Mouse (Mus musculus) layer of hippocampus, adult 2 months (tissue): ENCODE results near the gene Vax1. TPM values are rescaled to one million over a fixed set of nuclear protein-coding genes. Genes with fewer than 3 reads are reported as not detected.
A peak's percentile ranks its signal among the peaks of the same experiment; 100 is the strongest.

Source experiments
- DNase-seq, 2 experiments: peaks; one replicate each; pipeline ENCODE4 v3.0.0; 2022; ENCODE audit warnings: low spot score in 2 of 2
- H3K27ac ChIP-seq: fragments of 200-600 bp; 2 replicates; pipeline ENCODE4 v1.8.1; 2022
- H3K4me3 ChIP-seq: fragments of 200-600 bp; 2 replicates; pipeline ENCODE4 v1.8.1; 2022; ENCODE audit warnings: mild to moderate bottlenecking
- CTCF ChIP-seq: fragments of 200-600 bp; conservative IDR thresholded peaks from 2 replicates; pipeline ENCODE4 v1.8.1; 2022; ENCODE audit warnings: antibody characterized with exemption, mild to moderate bottlenecking, moderate library complexity
- long read RNA-seq, 2 experiments: library from polyadenylated mRNA; stranded (forward); transcript quantifications; one replicate each; pipeline ENCODE4 v2.0.0; 2021; ENCODE audit warnings: borderline mapping rate in 2 of 2
- total RNA-seq, 2 experiments: library from RNA; stranded (reverse); gene quantifications; 2 replicates each; pipeline ENCODE4 v1.2.3; 2021

The Vax1 gene
- 1 to 10 TPM in 1 of 2 experiments, under 1 TPM in 1; 0.84 to 1.7 TPM for total RNA-seq
- long read RNA-seq, experiment 1, partial matches to known transcripts = 0 of 1 reads
- long read RNA-seq, experiment 1, other reads (novel, unspliced or antisense) = 0 of 1 reads
- long read RNA-seq, experiment 2, partial matches to known transcripts = 0 of 1 reads
- long read RNA-seq, experiment 2, other reads (novel, unspliced or antisense) = 0 of 1 reads

DNA sequence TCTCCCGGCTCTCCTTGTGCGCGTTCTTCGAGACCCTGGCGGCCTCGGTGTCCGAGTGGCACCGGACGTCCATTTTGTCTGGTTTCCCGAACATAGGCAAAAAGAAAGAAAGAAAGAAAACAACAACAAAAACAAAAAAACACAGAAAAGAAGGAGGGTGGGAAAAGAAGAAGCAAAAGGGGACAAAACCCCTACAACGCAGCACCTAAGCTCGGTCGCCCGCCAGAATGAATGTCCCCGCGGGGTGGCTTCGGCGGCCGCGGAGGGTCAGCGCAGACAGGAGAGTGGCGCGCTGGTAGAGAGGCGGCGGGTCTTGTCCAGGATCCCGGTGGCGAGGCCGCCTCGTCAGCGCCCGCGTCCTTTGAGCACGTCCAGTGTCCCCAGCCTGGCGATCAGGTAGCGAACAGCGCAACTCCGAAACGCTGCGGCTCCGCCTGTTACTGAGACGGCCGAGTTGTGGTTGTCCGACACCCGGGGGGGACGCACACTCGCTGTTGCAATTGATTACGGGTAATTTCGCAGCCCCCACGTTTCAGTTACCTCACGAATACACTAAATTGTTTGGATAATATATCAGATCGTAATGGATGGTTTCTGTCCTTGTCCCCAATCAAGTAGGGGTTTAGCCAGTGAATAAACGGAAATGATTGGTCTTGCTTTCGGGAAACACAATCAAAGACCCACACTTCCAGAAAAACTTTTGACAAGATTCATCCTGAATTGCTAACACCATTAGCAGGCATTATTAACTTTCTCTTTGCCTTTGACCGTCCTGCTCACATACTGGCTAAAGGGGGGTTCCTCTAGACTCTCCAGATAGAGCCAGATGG, at the start of gene Vax1:
Gene Vax1, minus strand, starts transcription at position 121 of the 830 bp plus-strand sequence.
- no peak for TF ChIP-seq CTCF
- DNase-seq = no peak
- Histone ChIP-seq H3K27ac (no peak within 1 kb of the TSS), H3K4me3 (peak within 1 kb of the TSS; percentile 19; the same call in 1 of the 2 replicates)

DNA sequence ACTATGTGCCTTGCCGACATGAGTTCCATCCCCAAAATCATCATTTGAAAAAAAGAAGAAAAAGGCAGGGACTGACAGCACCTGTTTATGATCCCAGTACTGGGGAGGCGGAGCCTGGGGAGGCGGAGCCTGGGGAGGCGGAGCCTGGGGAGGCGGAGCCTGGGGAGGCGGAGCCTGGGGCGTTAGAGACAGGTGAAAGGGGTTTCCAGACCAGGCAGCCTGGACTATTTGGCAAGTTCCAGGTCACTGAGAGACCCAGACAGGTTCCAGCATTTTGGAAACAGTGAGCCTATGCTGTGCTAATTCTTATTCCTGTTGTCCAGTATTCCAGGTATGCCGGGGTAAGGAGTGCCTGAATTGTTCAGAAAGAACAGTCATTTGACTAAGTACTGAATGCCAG, 49.1 kb upstream of the Vax1 start, which contains the start of gene Kcnk18:
Gene Kcnk18, plus strand, starts transcription at position 224 of the 400 bp plus-strand sequence.
- no peak for TF ChIP-seq CTCF
- no peak within 1 kb of the TSS for H3K27ac ChIP-seq
- H3K4me3 ChIP-seq = no peak within 1 kb of the TSS
- DNase-seq = no peak

DNA sequence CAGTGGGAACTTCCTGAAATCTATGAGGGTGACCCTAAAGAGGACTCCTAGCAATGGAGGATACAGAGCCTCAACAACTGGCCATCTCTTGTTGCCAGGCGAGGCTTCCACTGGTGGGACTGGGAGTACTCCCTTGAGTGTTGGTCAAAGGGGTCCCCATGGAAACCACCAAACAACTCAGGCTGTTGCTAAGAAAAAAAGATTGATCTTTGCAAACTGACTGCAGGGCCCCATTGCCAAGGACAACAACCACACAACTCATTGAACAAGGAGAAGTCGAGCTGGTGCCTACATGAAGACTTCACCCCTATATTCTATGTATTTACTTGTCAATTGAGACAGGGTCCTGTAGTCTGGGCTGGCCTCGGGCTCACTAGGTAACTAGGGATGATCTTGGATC, 47.0 kb upstream of the Vax1 start:
- H3K27ac ChIP-seq = no peak overlapping the region
- H3K4me3 ChIP-seq = no peak overlapping the region
- no peak for DNase-seq
- no peak for TF ChIP-seq CTCF

DNA sequence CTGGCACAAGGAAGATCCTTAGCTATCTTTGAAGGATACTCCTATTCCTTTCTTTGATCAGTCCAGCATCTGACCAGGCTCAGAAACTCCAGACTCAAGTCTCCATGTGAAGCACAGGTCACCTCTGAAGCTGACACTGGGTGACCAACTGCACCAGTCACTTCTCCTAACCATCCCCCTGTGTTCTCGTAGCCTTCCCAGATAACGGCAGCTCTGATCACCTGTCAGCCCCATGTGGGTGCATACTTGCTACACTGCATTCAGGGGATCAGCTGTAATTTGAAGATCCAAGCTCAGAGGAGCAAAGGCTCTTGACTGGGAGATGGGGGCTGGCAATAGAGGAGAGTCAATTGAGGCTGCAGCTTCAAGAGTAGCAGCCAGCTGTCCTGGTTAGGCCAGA, 39.1 kb upstream of the Vax1 start:
- DNase-seq = no peak
- TF ChIP-seq CTCF = no peak
- Histone ChIP-seq H3K27ac (no peak overlapping the region), H3K4me3 (no peak overlapping the region)

- TF ChIP-seq CTCF = peak; percentile 88
- DNase-seq = peak; percentile 82 to 91
- H3K4me3 ChIP-seq = no peak overlapping the region
- no peak overlapping the region for H3K27ac ChIP-seq
Observed at GRCm38 (mm10) chr19:59208475-59208874, 38.6 kb upstream of the Vax1 start.

DNA sequence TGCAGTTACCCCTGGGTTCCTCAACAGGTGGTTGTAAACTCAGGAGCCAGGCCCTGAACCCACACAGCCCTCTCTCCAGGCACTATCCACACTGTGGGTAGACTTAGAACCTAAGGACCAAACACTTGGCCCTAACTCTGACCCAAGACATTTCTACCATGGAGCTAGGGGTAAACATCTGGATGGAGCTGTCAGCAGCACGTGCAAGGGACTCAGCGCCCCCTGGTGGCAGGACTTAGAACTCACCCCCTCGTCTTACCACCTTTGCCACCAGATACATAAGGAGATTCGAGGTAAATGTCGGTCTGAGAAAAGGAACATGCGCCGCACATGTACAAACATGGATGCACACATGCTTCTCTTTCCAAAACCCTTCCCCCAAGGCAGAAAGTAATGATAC, 28.3 kb upstream of the Vax1 start:
- Histone ChIP-seq H3K4me3 (no peak overlapping the region), H3K27ac (no peak overlapping the region)
- DNase-seq = peak in 1 of 2 experiments; percentile 36
- TF ChIP-seq CTCF = peak; percentile 87

- Histone ChIP-seq H3K27ac (no peak overlapping the region), H3K4me3 (no peak overlapping the region)
- DNase-seq = peak; percentile 5 to 66
- peak; percentile 86 for TF ChIP-seq CTCF
Observed at GRCm38 (mm10) chr19:59196111-59196666, 26.3 kb upstream of the Vax1 start.

DNA sequence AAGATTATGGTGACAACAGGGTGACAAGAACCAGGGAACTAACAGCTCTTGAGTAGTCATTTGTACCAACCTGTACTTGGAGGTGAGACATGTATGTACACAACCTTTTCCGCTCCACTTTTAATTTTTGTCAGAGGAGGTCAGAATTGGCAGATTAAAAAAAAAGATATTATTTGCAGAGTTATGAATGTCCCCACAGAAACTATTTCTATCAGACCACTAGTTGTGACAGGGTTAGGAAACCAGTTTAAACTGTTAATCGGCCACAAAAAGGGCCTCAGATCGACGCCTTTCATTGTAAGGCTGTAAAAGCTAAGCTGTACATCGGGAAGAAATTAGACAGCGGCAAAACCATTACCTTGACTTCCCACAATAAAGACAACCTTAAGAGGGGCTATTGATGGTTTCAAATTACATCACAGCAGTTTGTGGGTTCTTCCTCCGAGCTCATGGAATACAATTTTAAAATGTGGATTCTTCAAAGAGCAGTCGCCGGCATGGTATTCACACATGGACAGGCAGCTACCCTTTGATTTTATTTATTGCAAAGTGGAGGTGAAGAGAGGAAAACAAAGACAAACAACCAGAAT, 25.4 kb upstream of the Vax1 start:
- no peak for DNase-seq
- no peak for TF ChIP-seq CTCF
- H3K4me3 ChIP-seq = no peak overlapping the region
- H3K27ac ChIP-seq = no peak overlapping the region

DNA sequence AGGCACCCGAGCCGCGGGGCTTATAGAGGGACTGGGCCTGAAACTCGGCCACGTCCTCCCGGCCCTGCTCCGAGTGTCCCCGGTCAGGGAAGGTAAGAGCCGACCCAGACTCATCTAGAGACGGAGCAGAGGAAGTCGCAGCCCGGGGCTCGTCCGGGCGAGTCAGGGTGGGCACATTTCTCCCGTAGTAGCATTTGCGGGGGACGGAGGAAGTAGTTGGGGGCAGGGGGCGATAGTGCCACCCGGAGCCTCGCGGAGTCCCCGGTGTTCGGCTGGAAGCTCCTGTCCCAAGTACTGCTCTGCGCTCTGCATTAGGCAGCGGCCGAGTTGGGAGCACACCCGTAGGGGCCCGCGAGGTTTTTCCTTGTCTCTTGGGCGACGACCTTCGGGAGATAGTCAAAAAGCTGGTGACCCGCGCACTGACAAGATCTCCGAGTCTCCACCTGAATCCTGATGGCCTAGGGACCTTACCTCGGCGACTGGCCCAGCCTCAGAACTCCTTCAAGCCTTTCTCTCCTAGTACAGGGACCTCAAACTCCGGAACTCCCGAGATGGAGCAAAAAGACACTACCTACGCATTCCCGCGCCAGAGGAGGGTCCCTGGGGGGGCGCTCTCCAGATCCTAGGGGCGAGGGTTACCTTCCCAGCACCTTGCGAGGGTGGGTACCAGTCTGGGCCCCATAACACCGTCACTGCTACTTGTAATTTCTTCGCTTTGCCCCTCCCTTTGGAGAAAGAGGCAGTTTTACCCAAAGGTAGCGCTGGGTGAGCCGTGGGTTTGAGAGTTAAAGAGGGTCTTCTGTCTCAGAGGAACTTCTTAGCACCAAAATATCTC, 24.3 kb upstream of the Vax1 start:
- Histone ChIP-seq H3K4me3 (no peak overlapping the region), H3K27ac (no peak overlapping the region)
- no peak for DNase-seq
- no peak for TF ChIP-seq CTCF

- TF ChIP-seq CTCF = no peak
- Histone ChIP-seq H3K4me3 (no peak overlapping the region), H3K27ac (no peak overlapping the region)
- no peak for DNase-seq
Observed at GRCm38 (mm10) chr19:59193456-59193855, 23.6 kb upstream of the Vax1 start.

DNA sequence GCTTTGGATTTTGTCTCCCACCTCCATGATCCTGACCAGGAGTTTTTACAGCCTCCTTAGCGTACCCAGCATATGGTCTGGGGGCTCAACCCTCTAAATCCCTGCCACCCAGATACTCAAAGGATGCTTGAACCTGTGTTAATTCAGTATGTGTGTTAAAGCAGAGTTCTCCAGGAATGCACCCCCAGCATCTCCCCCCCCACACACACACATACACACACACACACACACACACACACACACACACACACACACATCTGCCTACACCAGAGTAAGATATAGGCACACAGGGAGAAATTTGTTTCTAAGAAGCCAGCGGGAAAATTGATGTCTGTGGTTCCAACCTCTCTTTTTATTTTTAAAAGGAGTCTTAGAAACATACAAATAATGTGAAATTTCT, 22.6 kb upstream of the Vax1 start:
- no peak for TF ChIP-seq CTCF
- no peak for DNase-seq
- Histone ChIP-seq H3K27ac (no peak overlapping the region), H3K4me3 (no peak overlapping the region)

DNA sequence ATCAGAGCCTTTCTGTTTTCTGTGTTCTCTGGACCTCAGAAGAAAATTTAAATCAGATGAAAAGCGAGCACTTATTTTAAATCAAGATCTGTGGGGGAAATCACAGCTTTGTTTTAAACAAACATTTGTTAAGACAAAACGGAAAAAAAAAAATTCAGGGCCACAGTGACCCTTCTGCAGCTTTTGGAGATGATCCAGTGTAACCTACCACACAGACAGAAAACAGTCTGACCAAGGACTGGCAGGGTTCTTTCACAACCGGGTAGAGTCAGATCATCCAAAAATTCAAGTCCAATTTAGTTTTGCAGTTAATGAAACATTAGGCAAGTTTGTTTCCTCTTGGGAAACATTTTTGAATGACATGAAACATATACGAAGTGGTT, 21.3 kb upstream of the Vax1 start:
- no peak for DNase-seq
- no peak overlapping the region for H3K4me3 ChIP-seq
- no peak for TF ChIP-seq CTCF
- H3K27ac ChIP-seq = no peak overlapping the region
